Mouse (Mus musculus) C2C12 (cell line): ENCODE measurements around the gene Shisa9.

Source experiments
- CTCF ChIP-seq: IDR thresholded peaks from one replicate; pipeline ENCODE4 v1.5.1; 2011; ENCODE audit not compliant: control insufficient read depth, insufficient read depth, insufficient read length
- MYOG ChIP-seq: IDR thresholded peaks from one replicate; pipeline ENCODE4 v1.6.1; 2011; ENCODE audit not compliant: control insufficient read depth, insufficient read length; ENCODE audit errors: extremely low read depth
- USF1 ChIP-seq: IDR thresholded peaks from one replicate; pipeline ENCODE4 v1.6.1; 2011; ENCODE audit warnings: low read depth, mild to moderate bottlenecking, control low read depth, moderate library complexity

- TF ChIP-seq USF1 (no peak), MYOG (no peak), CTCF (no peak)
These were observed 331.7 kb downstream of the Shisa9 start for GRCm38 (mm10) chr16:12315627-12316026.
